Mouse (Mus musculus): ENCODE data around the gene Pakap. TPM values are rescaled to one million over a fixed set of nuclear protein-coding genes. Genes with fewer than 3 reads are reported as not detected.
A peak's percentile ranks its signal among the peaks of the same experiment; 100 is the strongest.

The Pakap gene
- polyA plus RNA-seq, 1 experiment from 2014 or later: 21.1 TPM

- ATAC-seq (replicated peaks; ENCODE audit: low FRiP score) (no peak), DNase-seq (ENCODE audit: low spot score) (no peak)
- Histone ChIP-seq H3K27me3 (ENCODE audit: control insufficient read depth, insufficient read depth, low read length) (no peaks in the 10 kb centered on the region), H3K9ac (ENCODE audit: low read length) (no peak overlapping the region), H3K4me1 (replicated peaks; ENCODE audit: control insufficient read depth, insufficient read depth, low read length) (no peaks in the 10 kb centered on the region; the same call in 1 of the 2 replicates), H3K4me3 (ENCODE audit: low read depth, low read length) (no peak overlapping the region), H3K9me3 (ENCODE audit: control insufficient read depth, low read length) (no peaks in the 10 kb centered on the region), H3K27ac (ENCODE audit: low read depth, low read length) (no peak overlapping the region), H3K4me2 (ENCODE audit: low read depth, low read length, severe bottlenecking) (no peak overlapping the region), H3K36me3 (ENCODE audit: control insufficient read depth, insufficient read depth, low read length) (no peaks in the 10 kb centered on the region)
- 39% methylated on average over 3 of the region's 3 CpGs for WGBS
Measured at GRCm38 (mm10) chr4:57794547-57794946, 226.6 kb downstream of the Pakap start.

- H3K9ac ChIP-seq (ENCODE audit: low read length): no peak overlapping the region
- no peaks in the 10 kb centered on the region for H3K27me3 ChIP-seq (ENCODE audit: control insufficient read depth, insufficient read depth, low read length)
- ATAC-seq (replicated peaks; ENCODE audit: low FRiP score) (no peak), DNase-seq (ENCODE audit: low spot score) (no peak)
- no peak overlapping the region for H3K4me2 ChIP-seq (ENCODE audit: low read depth, low read length, severe bottlenecking)
- no peaks in the 10 kb centered on the region; the same call in 1 of the 2 replicates for H3K4me1 ChIP-seq (replicated peaks; ENCODE audit: control insufficient read depth, insufficient read depth, low read length)
- 81% methylated on average over 9 of the region's 9 CpGs for WGBS
- no peak overlapping the region for H3K4me3 ChIP-seq (ENCODE audit: low read depth, low read length)
- H3K36me3 ChIP-seq (ENCODE audit: control insufficient read depth, insufficient read depth, low read length): no peaks in the 10 kb centered on the region
- H3K9me3 ChIP-seq (ENCODE audit: control insufficient read depth, low read length): no peaks in the 10 kb centered on the region
- no peak overlapping the region for H3K27ac ChIP-seq (ENCODE audit: low read depth, low read length)
Measured at GRCm38 (mm10) chr4:57797548-57798285, 229.7 kb downstream of the Pakap start.

GRCm38 (mm10) chr4:57798286-57799018 lies 230.5 kb downstream of the Pakap start:
- DNase-seq (ENCODE audit: low spot score) (no peak), ATAC-seq (replicated peaks; ENCODE audit: low FRiP score) (peak; percentile 67)
- Histone ChIP-seq H3K4me2 (ENCODE audit: low read depth, low read length, severe bottlenecking) (no peak overlapping the region), H3K36me3 (ENCODE audit: control insufficient read depth, insufficient read depth, low read length) (no peaks in the 10 kb centered on the region), H3K9ac (ENCODE audit: low read length) (peak overlapping the region; percentile 7; the same call in 1 of the 2 replicates), H3K9me3 (ENCODE audit: control insufficient read depth, low read length) (no peaks in the 10 kb centered on the region), H3K4me1 (replicated peaks; ENCODE audit: control insufficient read depth, insufficient read depth, low read length) (no peaks in the 10 kb centered on the region; the same call in 1 of the 2 replicates), H3K4me3 (ENCODE audit: low read depth, low read length) (no peak overlapping the region), H3K27ac (ENCODE audit: low read depth, low read length) (no peak overlapping the region), H3K27me3 (ENCODE audit: control insufficient read depth, insufficient read depth, low read length) (no peaks in the 10 kb centered on the region)
- 15% methylated on average over 10 of the region's 10 CpGs for whole genome bisulfite sequencing

- WGBS: 68% methylated on average over 1 of the region's 1 CpGs
- H3K27ac ChIP-seq (ENCODE audit: low read depth, low read length): no peak overlapping the region
- H3K27me3 ChIP-seq (ENCODE audit: control insufficient read depth, insufficient read depth, low read length): no peaks in the 10 kb centered on the region
- H3K4me1 ChIP-seq (replicated peaks; ENCODE audit: control insufficient read depth, insufficient read depth, low read length): no peaks in the 10 kb centered on the region; the same call in 1 of the 2 replicates
- ATAC-seq (replicated peaks; ENCODE audit: low FRiP score) (no peak), DNase-seq (ENCODE audit: low spot score) (no peak)
- H3K36me3 ChIP-seq (ENCODE audit: control insufficient read depth, insufficient read depth, low read length): no peaks in the 10 kb centered on the region
- no peak overlapping the region for H3K9ac ChIP-seq (ENCODE audit: low read length)
- no peaks in the 10 kb centered on the region for H3K9me3 ChIP-seq (ENCODE audit: control insufficient read depth, low read length)
- H3K4me2 ChIP-seq (ENCODE audit: low read depth, low read length, severe bottlenecking): no peak overlapping the region
- H3K4me3 ChIP-seq (ENCODE audit: low read depth, low read length): no peak overlapping the region
Measured at GRCm38 (mm10) chr4:57799297-57799696, 231.3 kb downstream of the Pakap start.

GRCm38 (mm10) chr4:57801239-57801638 lies 233.3 kb downstream of the Pakap start:
- no peak overlapping the region for H3K27ac ChIP-seq (ENCODE audit: low read depth, low read length)
- no peaks in the 10 kb centered on the region for H3K9me3 ChIP-seq (ENCODE audit: control insufficient read depth, low read length)
- no peak overlapping the region for H3K9ac ChIP-seq (ENCODE audit: low read length)
- H3K36me3 ChIP-seq (ENCODE audit: control insufficient read depth, insufficient read depth, low read length): no peaks in the 10 kb centered on the region
- H3K4me3 ChIP-seq (ENCODE audit: low read depth, low read length): no peak overlapping the region
- H3K4me2 ChIP-seq (ENCODE audit: low read depth, low read length, severe bottlenecking): no peak overlapping the region
- DNase-seq (ENCODE audit: low spot score) (no peak), ATAC-seq (replicated peaks; ENCODE audit: low FRiP score) (no peak)
- WGBS: 88% methylated on average over 7 of the region's 7 CpGs
- no peaks in the 10 kb centered on the region; the same call in 1 of the 2 replicates for H3K4me1 ChIP-seq (replicated peaks; ENCODE audit: control insufficient read depth, insufficient read depth, low read length)
- no peaks in the 10 kb centered on the region for H3K27me3 ChIP-seq (ENCODE audit: control insufficient read depth, insufficient read depth, low read length)

GRCm38 (mm10) chr4:57801986-57802385 lies 234.0 kb downstream of the Pakap start:
- DNase-seq (ENCODE audit: low spot score) (no peak), ATAC-seq (replicated peaks; ENCODE audit: low FRiP score) (no peak)
- H3K4me2 ChIP-seq (ENCODE audit: low read depth, low read length, severe bottlenecking): no peak overlapping the region
- H3K9ac ChIP-seq (ENCODE audit: low read length): no peak overlapping the region
- H3K4me3 ChIP-seq (ENCODE audit: low read depth, low read length): no peak overlapping the region
- H3K27me3 ChIP-seq (ENCODE audit: control insufficient read depth, insufficient read depth, low read length): no peaks in the 10 kb centered on the region
- H3K4me1 ChIP-seq (replicated peaks; ENCODE audit: control insufficient read depth, insufficient read depth, low read length): no peaks in the 10 kb centered on the region; the same call in 1 of the 2 replicates
- WGBS: 92% methylated on average over 5 of the region's 5 CpGs
- no peak overlapping the region for H3K27ac ChIP-seq (ENCODE audit: low read depth, low read length)
- no peaks in the 10 kb centered on the region for H3K36me3 ChIP-seq (ENCODE audit: control insufficient read depth, insufficient read depth, low read length)
- no peaks in the 10 kb centered on the region for H3K9me3 ChIP-seq (ENCODE audit: control insufficient read depth, low read length)

GRCm38 (mm10) chr4:57802411-57802810 lies 234.4 kb downstream of the Pakap start:
- no peaks in the 10 kb centered on the region for H3K36me3 ChIP-seq (ENCODE audit: control insufficient read depth, insufficient read depth, low read length)
- H3K4me1 ChIP-seq (replicated peaks; ENCODE audit: control insufficient read depth, insufficient read depth, low read length): no peaks in the 10 kb centered on the region; the same call in 1 of the 2 replicates
- DNase-seq (ENCODE audit: low spot score): no peak
- H3K27me3 ChIP-seq (ENCODE audit: control insufficient read depth, insufficient read depth, low read length): no peaks in the 10 kb centered on the region
- WGBS: 87% methylated on average over 3 of the region's 3 CpGs
- no peak for ATAC-seq (replicated peaks; ENCODE audit: low FRiP score)
- H3K4me3 ChIP-seq (ENCODE audit: low read depth, low read length): no peak overlapping the region
- no peak overlapping the region for H3K27ac ChIP-seq (ENCODE audit: low read depth, low read length)
- H3K4me2 ChIP-seq (ENCODE audit: low read depth, low read length, severe bottlenecking): no peak overlapping the region
- no peak overlapping the region for H3K9ac ChIP-seq (ENCODE audit: low read length)
- no peaks in the 10 kb centered on the region for H3K9me3 ChIP-seq (ENCODE audit: control insufficient read depth, low read length)

GRCm38 (mm10) chr4:57804902-57805301 lies 236.9 kb downstream of the Pakap start:
- Histone ChIP-seq H3K9me3 (ENCODE audit: control insufficient read depth, low read length) (no peaks in the 10 kb centered on the region), H3K27me3 (ENCODE audit: control insufficient read depth, insufficient read depth, low read length) (no peaks in the 10 kb centered on the region), H3K4me3 (ENCODE audit: low read depth, low read length) (no peak overlapping the region), H3K27ac (ENCODE audit: low read depth, low read length) (no peak overlapping the region), H3K9ac (ENCODE audit: low read length) (no peak overlapping the region), H3K36me3 (ENCODE audit: control insufficient read depth, insufficient read depth, low read length) (no peaks in the 10 kb centered on the region), H3K4me2 (ENCODE audit: low read depth, low read length, severe bottlenecking) (no peak overlapping the region), H3K4me1 (replicated peaks; ENCODE audit: control insufficient read depth, insufficient read depth, low read length) (no peaks in the 10 kb centered on the region)
- no peak for ATAC-seq (replicated peaks; ENCODE audit: low FRiP score)
- no peak for DNase-seq (ENCODE audit: low spot score)
- 89% methylated on average over 6 of the region's 6 CpGs for WGBS
